Mouse (Mus musculus) MEL (cell line): ENCODE measurements around the gene Kantr. TPM values are rescaled to one million over a fixed set of nuclear protein-coding genes. Genes with fewer than 3 reads are reported as not detected.
A peak's percentile ranks its signal among the peaks of the same experiment; 100 is the strongest.

Experiments used
- DNase-seq: peaks from one replicate; pipeline ENCODE4 v3.0.0; 2011; ENCODE audit warnings: low read depth, low spot score
- H3K27ac ChIP-seq: 2 replicates; pipeline ENCODE4 v1.5.1; 2012; ENCODE audit warnings: low read depth, mild to moderate bottlenecking, control low read depth, low read length, moderate library complexity; ENCODE audit not compliant: control insufficient read depth
- H3K27me3 ChIP-seq, 2 experiments: fragments of 150-350 bp in 1 of 2; sonication (generic) in 1 of 2; 2 replicates each; pipeline ENCODE4 v1.6.1; 2012; ENCODE audit warnings: low read length in 2 of 2, mild to moderate bottlenecking in 2 of 2, improper control_type of control experiment in 1 of 2, moderate library complexity in 1 of 2; ENCODE audit not compliant: insufficient read depth in 2 of 2, control insufficient read depth in 1 of 2
- H3K36me3 ChIP-seq, 2 experiments: 2 replicates each; pipeline ENCODE4 v1.6.1; 2012 to 2014; ENCODE audit warnings: low read length in 2 of 2, improper control_type of control experiment in 1 of 2, inconsistent platforms in 1 of 2, mild to moderate bottlenecking in 1 of 2; ENCODE audit not compliant: insufficient read depth in 2 of 2, control insufficient read depth in 1 of 2
- H3K4me1 ChIP-seq, 2 experiments: fragments of 150-350 bp in 1 of 2; sonication (generic) in 1 of 2; 2 replicates each; pipeline ENCODE4 v1.6.1; 2012; ENCODE audit warnings: low read length in 2 of 2, improper control_type of control experiment in 1 of 2, mild to moderate bottlenecking in 1 of 2; ENCODE audit not compliant: insufficient read depth in 2 of 2, control insufficient read depth in 1 of 2
- H3K4me3 ChIP-seq, 2 experiments: fragments of 150-350 bp in 1 of 2; sonication (generic) in 1 of 2; 2 replicates each; pipeline ENCODE4 v1.5.1; 2012; ENCODE audit warnings: low read depth in 2 of 2, low read length in 2 of 2, mild to moderate bottlenecking in 2 of 2, moderate library complexity in 2 of 2, control low read depth in 1 of 2, improper control_type of control experiment in 1 of 2; ENCODE audit not compliant: control insufficient read depth in 1 of 2, insufficient read depth in 1 of 2
- H3K79me2 ChIP-seq: 2 replicates; pipeline ENCODE4 v1.6.1; 2012; ENCODE audit warnings: mild to moderate bottlenecking, low read length, moderate library complexity; ENCODE audit not compliant: control insufficient read depth, poor library complexity, insufficient read depth
- H3K9ac ChIP-seq: 2 replicates; pipeline ENCODE4 v1.6.1; 2012; ENCODE audit warnings: low read depth, mild to moderate bottlenecking, control low read depth, low read length, moderate library complexity; ENCODE audit not compliant: control insufficient read depth, poor library complexity, severe bottlenecking
- H3K9me3 ChIP-seq: fragments of 150-350 bp; sonication (generic); replicated peaks from 2 replicates; pipeline ENCODE4 v1.6.1; 2012; ENCODE audit warnings: mild to moderate bottlenecking, low read length, improper control_type of control experiment, moderate library complexity; ENCODE audit not compliant: insufficient read depth
- BHLHE40 ChIP-seq: IDR thresholded peaks from 2 replicates; pipeline ENCODE4 v1.6.1; 2012; ENCODE audit warnings: low read depth, mild to moderate bottlenecking, inconsistent platforms, low read length, improper control_type of control experiment, borderline replicate concordance
- CHD1 ChIP-seq: IDR thresholded peaks from 2 replicates; pipeline ENCODE4 v1.6.1; 2012; ENCODE audit warnings: low read depth, mild to moderate bottlenecking, inconsistent platforms, low read length, improper control_type of control experiment
- CHD2 ChIP-seq: IDR thresholded peaks from 2 replicates; pipeline ENCODE4 v1.6.1; 2011; ENCODE audit warnings: low read length, improper control_type of control experiment
- CTCF ChIP-seq, 3 experiments: IDR thresholded peaks in 2 of 3; conservative IDR thresholded peaks in 1 of 3; 2 replicates each; pipeline ENCODE4 v1.5.1; 2011 to 2012; ENCODE audit warnings: low read length in 3 of 3, low read depth in 2 of 3, mild to moderate bottlenecking in 2 of 3, improper control_type of control experiment in 1 of 3, inconsistent platforms in 1 of 3, mixed read lengths in 1 of 3, moderate library complexity in 1 of 3; ENCODE audit not compliant: control insufficient read depth in 1 of 3, insufficient read depth in 1 of 3, poor library complexity in 1 of 3, severe bottlenecking in 1 of 3
- E2F4 ChIP-seq: IDR thresholded peaks from 2 replicates; pipeline ENCODE4 v1.6.1; 2011; ENCODE audit warnings: low read depth, low read length, improper control_type of control experiment, borderline replicate concordance
- ELF1 ChIP-seq: IDR thresholded peaks from 2 replicates; pipeline ENCODE4 v1.6.1; 2014; ENCODE audit warnings: low read depth, mild to moderate bottlenecking, inconsistent platforms, low read length, improper control_type of control experiment, moderate library complexity
- EP300 ChIP-seq, 2 experiments: IDR thresholded peaks; 2 replicates each; pipeline ENCODE4 v1.6.1; 2011; ENCODE audit warnings: improper control_type of control experiment in 2 of 2, low read length in 2 of 2, low read depth in 1 of 2, mild to moderate bottlenecking in 1 of 2
- GABPA ChIP-seq: IDR thresholded peaks from 2 replicates; pipeline ENCODE4 v1.6.1; 2012; ENCODE audit warnings: low read depth, mild to moderate bottlenecking, inconsistent platforms, low read length, improper control_type of control experiment, moderate library complexity
- GATA1 ChIP-seq: IDR thresholded peaks from 2 replicates; pipeline ENCODE4 v1.6.1; 2011; ENCODE audit warnings: low read depth, low read length, improper control_type of control experiment
- HCFC1 ChIP-seq: IDR thresholded peaks from 2 replicates; pipeline ENCODE4 v1.6.1; 2012; ENCODE audit warnings: low read depth, mild to moderate bottlenecking, inconsistent platforms, low read length, improper control_type of control experiment, moderate library complexity
- JUND ChIP-seq: IDR thresholded peaks from 2 replicates; pipeline ENCODE4 v1.6.1; 2011; ENCODE audit warnings: low read depth, mild to moderate bottlenecking, improper control_type of control experiment, low read length
- KAT2A ChIP-seq: conservative IDR thresholded peaks from 2 replicates; pipeline ENCODE4 v1.6.1; 2012; ENCODE audit warnings: low read depth, low read length, improper control_type of control experiment, inconsistent platforms
- MAFK ChIP-seq: IDR thresholded peaks from 2 replicates; pipeline ENCODE4 v1.6.1; 2011; ENCODE audit warnings: low read depth, mild to moderate bottlenecking, low read length, improper control_type of control experiment, borderline replicate concordance
- MAX ChIP-seq: IDR thresholded peaks from 2 replicates; pipeline ENCODE4 v1.6.1; 2011; ENCODE audit warnings: low read length, improper control_type of control experiment
- MAZ ChIP-seq: IDR thresholded peaks from 2 replicates; pipeline ENCODE4 v1.6.1; 2012; ENCODE audit warnings: low read depth, mild to moderate bottlenecking, inconsistent platforms, low read length, improper control_type of control experiment
- MEF2A ChIP-seq: IDR thresholded peaks from 2 replicates; pipeline ENCODE4 v1.6.1; 2014; ENCODE audit warnings: low read depth, mild to moderate bottlenecking, inconsistent platforms, low read length, improper control_type of control experiment; ENCODE audit not compliant: poor library complexity, insufficient replicate concordance, severe bottlenecking; ENCODE audit errors: extremely low read depth
- MXI1 ChIP-seq: IDR thresholded peaks from 2 replicates; pipeline ENCODE4 v1.6.1; 2011; ENCODE audit warnings: mild to moderate bottlenecking, low read depth, low read length, improper control_type of control experiment
- MYB ChIP-seq: IDR thresholded peaks from 2 replicates; pipeline ENCODE4 v1.6.1; 2011; ENCODE audit warnings: mild to moderate bottlenecking, low read depth, low read length, improper control_type of control experiment
- MYC ChIP-seq: IDR thresholded peaks from 2 replicates; pipeline ENCODE4 v1.6.1; 2011; ENCODE audit warnings: low read depth, mild to moderate bottlenecking, low read length, improper control_type of control experiment, moderate library complexity
- NELFE ChIP-seq: IDR thresholded peaks from 2 replicates; pipeline ENCODE4 v1.6.1; 2011; ENCODE audit warnings: low read depth, low read length, improper control_type of control experiment
- NRF1 ChIP-seq: IDR thresholded peaks from 2 replicates; pipeline ENCODE4 v1.6.1; 2014; ENCODE audit warnings: low read depth, mild to moderate bottlenecking, inconsistent platforms, low read length, improper control_type of control experiment, moderate library complexity; ENCODE audit not compliant: poor library complexity, insufficient read depth, severe bottlenecking
- POLR2A ChIP-seq, 2 experiments: IDR thresholded peaks; 2 replicates each; pipeline ENCODE4 v1.6.1; 2011 to 2012; ENCODE audit warnings: low read length in 2 of 2, mild to moderate bottlenecking in 2 of 2, control low read depth in 1 of 2, improper control_type of control experiment in 1 of 2, low read depth in 1 of 2, moderate library complexity in 1 of 2; ENCODE audit not compliant: control insufficient read depth in 1 of 2, insufficient read depth in 1 of 2, poor library complexity in 1 of 2
- POLR2AphosphoS2 ChIP-seq: IDR thresholded peaks from 2 replicates; pipeline ENCODE4 v1.6.1; 2011; ENCODE audit warnings: low read length, improper control_type of control experiment
- POLR2AphosphoS5 ChIP-seq: IDR thresholded peaks from 2 replicates; pipeline ENCODE4 v1.6.1; 2012; ENCODE audit warnings: low read depth, borderline replicate concordance, mild to moderate bottlenecking, inconsistent platforms, low read length, moderate library complexity, mixed read lengths
- RAD21 ChIP-seq: IDR thresholded peaks from 2 replicates; pipeline ENCODE4 v1.6.1; 2011; ENCODE audit warnings: mild to moderate bottlenecking, low read depth, low read length, improper control_type of control experiment
- RCOR1 ChIP-seq: IDR thresholded peaks from 2 replicates; pipeline ENCODE4 v1.6.1; 2012; ENCODE audit warnings: low read depth, mild to moderate bottlenecking, inconsistent platforms, low read length, improper control_type of control experiment
- SIN3A ChIP-seq: IDR thresholded peaks from 2 replicates; pipeline ENCODE4 v1.6.1; 2012; ENCODE audit warnings: low read length, improper control_type of control experiment, inconsistent platforms
- SMC3 ChIP-seq: IDR thresholded peaks from 2 replicates; pipeline ENCODE4 v1.6.1; 2011; ENCODE audit warnings: low read depth, low read length, improper control_type of control experiment
- TAL1 ChIP-seq: IDR thresholded peaks from 2 replicates; pipeline ENCODE4 v1.6.1; 2012; ENCODE audit warnings: mild to moderate bottlenecking, inconsistent platforms, low read length, moderate library complexity, mixed read lengths
- TBP ChIP-seq: IDR thresholded peaks from 2 replicates; pipeline ENCODE4 v1.8.0; 2011; ENCODE audit warnings: low read depth, low read length, improper control_type of control experiment
- TCF12 ChIP-seq: IDR thresholded peaks from 2 replicates; pipeline ENCODE4 v1.6.1; 2014; ENCODE audit warnings: low read depth, mild to moderate bottlenecking, inconsistent platforms, low read length, improper control_type of control experiment, moderate library complexity
- UBTF ChIP-seq: IDR thresholded peaks from 2 replicates; pipeline ENCODE4 v1.6.1; 2012; ENCODE audit warnings: low read depth, mild to moderate bottlenecking, inconsistent platforms, low read length, improper control_type of control experiment, moderate library complexity, borderline replicate concordance; ENCODE audit not compliant: insufficient read depth
- USF1 ChIP-seq: IDR thresholded peaks from 2 replicates; pipeline ENCODE4 v1.6.1; 2014; ENCODE audit warnings: low read depth, mild to moderate bottlenecking, inconsistent platforms, low read length, improper control_type of control experiment, moderate library complexity
- USF2 ChIP-seq, 2 experiments: IDR thresholded peaks; 2 replicates each; pipeline ENCODE4 v1.6.1; 2011 to 2012; ENCODE audit warnings: improper control_type of control experiment in 2 of 2, low read length in 2 of 2, borderline replicate concordance in 1 of 2, inconsistent platforms in 1 of 2, low read depth in 1 of 2, mild to moderate bottlenecking in 1 of 2; ENCODE audit not compliant: insufficient read depth in 1 of 2
- ZC3H11A ChIP-seq: IDR thresholded peaks from 2 replicates; pipeline ENCODE4 v1.6.1; 2012; ENCODE audit warnings: low read depth, mild to moderate bottlenecking, inconsistent platforms, low read length, improper control_type of control experiment
- ZKSCAN1 ChIP-seq: IDR thresholded peaks from 2 replicates; pipeline ENCODE4 v1.6.1; 2012; ENCODE audit warnings: low read depth, mild to moderate bottlenecking, inconsistent platforms, low read length, improper control_type of control experiment, moderate library complexity
- ZMIZ1 ChIP-seq: IDR thresholded peaks from 2 replicates; pipeline ENCODE4 v1.6.1; 2012; ENCODE audit warnings: low read depth, mild to moderate bottlenecking, inconsistent platforms, low read length, improper control_type of control experiment, moderate library complexity
- ZNF384 ChIP-seq: IDR thresholded peaks from 2 replicates; pipeline ENCODE4 v1.6.1; 2012; ENCODE audit warnings: low read depth, mild to moderate bottlenecking, inconsistent platforms, low read length, improper control_type of control experiment
- polyA plus RNA-seq, 2 experiments: library from polyadenylated mRNA; stranded (reverse) in 1 of 2; unstranded in 1 of 2; fragments of >175 nt in 1 of 2; fragments of >200 nt in 1 of 2; gene quantifications; 2 replicates each; pipeline versions ENCODE4 v1.2.1 to v1.2.4; 2012; ENCODE audit warnings: low replicate concordance in 2 of 2, low read depth in 1 of 2; ENCODE audit not compliant: insufficient read length in 2 of 2, insufficient read depth in 1 of 2, missing spikeins in 1 of 2
- total RNA-seq: library from RNA; depleted of rRNA; stranded (reverse); fragments of 300-350 nt; gene quantifications from 2 replicates; pipeline ENCODE4 v1.2.3, GENCODE M21; 2012

The Kantr gene
- total and polyA plus RNA-seq, 3 experiments = 1.6 to 3.9 TPM; not detected in 1

DNA sequence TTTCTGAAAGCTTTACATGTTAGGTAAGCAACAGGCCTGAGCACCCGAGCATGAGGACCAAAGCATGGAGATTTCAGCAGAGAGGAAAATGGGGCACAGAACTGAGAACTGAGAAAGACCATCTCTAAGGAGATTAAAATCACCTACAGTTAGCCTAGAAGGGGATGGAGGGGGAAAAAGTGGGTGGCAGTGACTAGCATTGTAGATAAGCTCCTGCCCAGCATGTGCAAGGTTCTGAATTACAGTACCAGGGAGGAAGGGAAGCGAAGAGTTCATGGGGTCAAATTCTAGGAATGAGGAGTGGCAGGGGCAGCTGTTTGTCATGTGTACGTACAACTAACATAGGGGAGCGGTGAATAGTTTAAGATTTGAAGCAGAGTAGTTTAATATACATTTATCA, 6.8 kb downstream of the Kantr start:
- Histone ChIP-seq H3K4me1 (peaks cover 22 to 30% of the 10 kb centered on the region in 2 experiments), H3K9me3 (no peaks in the 10 kb centered on the region), H3K4me3 (no peak overlapping the region; a peak in 1 of 4 replicates), H3K27me3 (no peaks in the 10 kb centered on the region), H3K79me2 (peaks cover 1% of the 10 kb centered on the region; the same call in 1 of the 2 replicates), H3K36me3 (peaks cover 2 to 42% of the 10 kb centered on the region in 2 experiments; a peak in 3 of 4 replicates), H3K27ac (peak overlapping the region; percentile 42), H3K9ac (no peak overlapping the region)
- no peak for DNase-seq
- no peak for TF ChIP-seq NELFE
- no peak for TF ChIP-seq UBTF
- TF ChIP-seq TCF12 = no peak
- no peak for TF ChIP-seq POLR2A (IDR thresholded peaks at IDR 0.05; ENCODE audit: control insufficient read depth in 1 of 2, insufficient read depth in 1 of 2, low read depth in 1 of 2, low read length in 2 of 2, poor library complexity in 1 of 2)
- TF ChIP-seq EP300 (IDR thresholded peaks at IDR 0.05; ENCODE audit: low read depth in 1 of 2, low read length in 2 of 2) = peak; percentile 61 to 75; a peak in 3 of 4 replicates
- no peak for TF ChIP-seq CHD2
- no peak for TF ChIP-seq ELF1
- no peak for TF ChIP-seq TAL1
- TF ChIP-seq SMC3 = no peak
- 0 out of 2 replicates have a peak, but pooled peaks have one; percentile 19 for TF ChIP-seq MYB
- no peak for TF ChIP-seq USF2 (IDR thresholded peaks at IDR 0.05; ENCODE audit: borderline replicate concordance in 1 of 2, insufficient read depth in 1 of 2, low read depth in 1 of 2, low read length in 2 of 2)
- TF ChIP-seq POLR2AphosphoS5 = no peak
- no peak for TF ChIP-seq CTCF (IDR thresholded peaks at IDR 0.05 in 2 of 3, conservative IDR thresholded peaks at IDR 0.05 in 1 of 3; ENCODE audit: control insufficient read depth in 1 of 3, insufficient read depth in 1 of 3, low read depth in 2 of 3, low read length in 3 of 3, poor library complexity in 1 of 3, severe bottlenecking in 1 of 3)
- no peak for TF ChIP-seq JUND
- TF ChIP-seq BHLHE40 = peak; percentile 58
- TF ChIP-seq KAT2A = no peak
- TF ChIP-seq MAFK = no peak
- no peak for TF ChIP-seq HCFC1
- peak; percentile 55; the same call in 1 of the 2 replicates for TF ChIP-seq MYC
- no peak for TF ChIP-seq USF1
- peak; percentile 26; the same call in 1 of the 2 replicates for TF ChIP-seq RCOR1
- TF ChIP-seq MAX = no peak
- peak; percentile 53; the same call in 1 of the 2 replicates for TF ChIP-seq SIN3A
- no peak for TF ChIP-seq ZMIZ1
- peak; percentile 54 for TF ChIP-seq GATA1
- no peak for TF ChIP-seq NRF1
- 0 out of 2 replicates have a peak, but pooled peaks have one; percentile 59 for TF ChIP-seq MXI1
- no peak for TF ChIP-seq ZC3H11A
- TF ChIP-seq POLR2AphosphoS2 = no peak
- TF ChIP-seq RAD21 = no peak
- TF ChIP-seq TBP = no peak
- no peak for TF ChIP-seq ZKSCAN1
- no peak for TF ChIP-seq MEF2A
- TF ChIP-seq ZNF384 = no peak
- TF ChIP-seq E2F4 = no peak
- no peak for TF ChIP-seq CHD1
- TF ChIP-seq GABPA = no peak
- no peak for TF ChIP-seq MAZ
